Mouse (Mus musculus): ENCODE results near the gene Dgcr8.

The Dgcr8 gene

DNA sequence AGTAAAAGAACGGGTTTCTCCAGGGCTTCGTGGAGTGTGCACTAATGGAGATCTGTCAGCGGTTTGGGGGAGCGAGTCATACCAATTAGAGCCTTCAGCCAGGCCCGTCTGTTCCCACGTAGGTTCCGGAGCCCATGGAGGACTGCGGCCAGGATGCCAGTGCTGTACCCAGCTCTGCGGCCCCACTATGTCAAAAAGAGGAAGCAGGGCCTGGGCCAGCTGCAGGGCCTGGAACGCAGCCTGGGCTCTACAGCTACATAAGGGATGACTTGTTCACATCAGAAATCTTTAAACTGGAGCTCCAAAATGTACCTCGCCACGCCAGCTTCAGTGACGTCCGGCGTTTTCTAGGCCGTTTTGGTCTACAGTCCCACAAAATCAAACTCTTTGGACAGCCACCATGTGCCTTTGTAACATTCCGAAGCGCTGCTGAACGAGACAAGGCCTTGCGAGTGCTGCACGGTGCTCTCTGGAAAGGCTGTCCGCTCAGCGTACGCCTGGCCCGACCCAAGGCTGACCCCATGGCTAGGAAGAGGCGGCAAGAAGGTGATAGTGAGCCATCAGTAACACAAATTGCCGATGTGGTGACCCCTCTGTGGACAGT, 39.6 kb downstream of the Dgcr8 start:
- CTCF ChIA-PET: no interaction called here

- CTCF ChIA-PET: no interaction called here
These were observed 40.3 kb downstream of the Dgcr8 start, which contains the start of the genes Trmt2a and Ranbp1 for GRCm38 (mm10) chr16:18248433-18249363. Gene Trmt2a (plus strand): TSS chr16:18248679. Gene Ranbp1 (minus strand): TSS chr16:18248732.

DNA sequence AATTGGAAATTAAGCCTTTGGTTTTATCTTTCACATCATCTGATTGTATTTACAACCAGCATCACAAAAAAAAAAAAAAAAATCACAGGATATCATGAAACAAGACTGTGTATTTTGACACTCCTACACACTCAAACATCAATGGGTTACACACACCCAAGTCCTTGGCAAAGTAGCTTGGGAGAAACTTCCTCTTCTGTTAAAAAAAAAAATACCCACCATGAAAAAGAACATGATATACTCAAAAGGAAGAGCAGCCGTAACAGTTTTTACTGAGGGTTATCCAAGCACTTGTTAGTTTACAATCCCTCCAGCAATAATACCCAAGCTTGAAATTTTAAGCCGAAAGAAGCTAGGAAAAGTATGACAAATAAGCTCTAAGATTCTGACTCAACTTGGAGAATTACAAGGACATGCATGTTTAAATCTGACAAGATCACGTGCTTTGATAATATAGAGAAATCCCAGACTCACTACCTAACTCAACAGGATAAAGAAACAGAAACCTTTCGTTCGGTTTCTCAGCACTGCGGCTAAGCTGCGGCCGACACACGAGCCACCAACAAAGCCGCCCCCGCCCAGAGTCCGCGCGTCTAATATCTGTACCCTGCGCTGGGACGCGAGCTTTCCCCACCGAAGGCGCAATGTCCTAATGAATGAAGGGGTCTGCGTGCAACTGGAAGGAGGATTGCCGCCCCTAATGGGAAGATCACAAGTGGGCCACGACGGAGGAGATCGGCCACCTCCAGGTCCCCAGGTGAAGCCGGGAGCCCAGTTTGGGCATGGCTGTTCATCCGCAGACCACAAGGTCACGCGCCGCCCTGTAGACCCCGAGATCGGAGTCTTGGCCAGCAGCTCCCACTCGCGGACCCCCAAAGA, 41.3 kb downstream of the Dgcr8 start:
- CTCF ChIA-PET: interaction anchor here (0.7 kb wide), 1 partner anchor 12 kb away, joined by 5 read pairs; no protein-coding TSS in a partner anchor

GRCm38 (mm10) chr16:18241581-18241980, 47.5 kb downstream of the Dgcr8 start:
- CTCF ChIA-PET: no interaction called here

DNA sequence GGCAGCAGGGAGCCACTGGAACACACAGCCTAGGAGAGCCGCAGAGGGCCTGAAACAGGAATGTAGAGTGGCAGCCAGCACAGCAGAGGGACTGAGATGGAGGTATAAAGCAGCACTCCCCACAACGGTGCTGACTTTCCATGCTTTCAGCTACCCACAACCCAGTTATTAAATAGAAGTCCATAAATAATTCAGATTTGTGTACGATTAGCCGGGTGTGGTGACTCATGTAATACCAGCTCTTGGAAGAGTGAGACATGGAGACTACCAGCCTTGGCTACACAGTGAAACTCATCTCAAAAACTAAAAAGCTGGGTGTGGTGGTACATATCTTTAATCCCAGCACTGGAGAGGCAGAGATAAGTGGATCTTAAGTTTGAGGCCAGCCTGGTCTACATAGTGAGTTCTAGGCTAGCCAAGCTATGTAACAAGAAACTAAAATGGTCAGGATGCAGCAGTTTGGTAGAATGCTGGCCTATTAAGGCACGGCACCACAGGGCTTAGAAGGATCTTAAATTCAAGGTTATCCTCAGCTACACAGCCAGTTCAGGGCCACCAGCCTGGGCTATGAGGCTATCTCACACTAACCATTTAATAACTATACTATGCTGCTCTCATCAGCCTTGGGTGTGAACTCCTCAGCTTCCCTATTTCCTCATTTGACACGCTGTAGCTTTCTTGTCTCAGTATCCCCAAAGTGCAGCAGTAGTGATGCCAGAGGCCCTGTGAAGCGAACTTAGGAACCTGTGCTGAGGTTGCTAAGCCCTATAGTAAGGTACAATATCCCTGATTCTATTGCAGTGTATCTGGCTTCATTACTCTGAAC, 52.2 kb downstream of the Dgcr8 start:
- CTCF ChIA-PET: interaction anchor here (0.8 to 1.0 kb wide), 2 partner anchors 11 to 184 kb away, joined by 3 to 5 read pairs; no protein-coding TSS in a partner anchor

DNA sequence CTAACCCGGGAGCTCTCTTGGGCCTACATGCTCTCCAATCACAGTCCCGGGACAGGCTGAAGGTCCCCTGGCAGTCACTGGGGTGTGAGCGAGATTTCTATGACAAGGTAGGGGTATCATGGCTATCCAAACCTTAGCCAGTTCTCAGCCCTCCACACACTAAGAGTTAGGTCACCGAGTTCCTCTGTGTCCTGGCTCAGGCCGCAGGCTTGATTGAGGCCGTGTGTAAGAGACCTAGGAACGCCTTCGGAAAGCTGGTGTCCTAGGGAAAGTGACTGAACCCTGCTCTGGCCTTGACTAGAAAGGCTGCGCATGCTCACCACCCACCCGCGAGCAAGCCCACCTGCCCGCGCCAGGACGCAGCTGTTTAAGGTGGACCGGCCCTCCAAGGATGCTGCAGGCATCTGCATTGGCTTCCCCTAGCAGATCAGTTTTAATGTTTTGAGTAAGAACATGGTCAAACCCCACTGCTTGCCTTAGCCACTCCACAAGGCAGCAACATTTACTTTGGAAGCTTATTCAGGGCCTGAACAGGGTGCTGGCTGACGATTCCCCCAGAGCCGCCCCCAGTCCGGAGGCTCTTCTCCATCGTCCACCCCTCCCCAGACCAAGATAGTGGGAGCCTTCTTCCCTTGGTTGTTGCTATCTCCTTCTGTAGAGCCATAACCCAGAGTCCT, 53.5 kb downstream of the Dgcr8 start:
- CTCF ChIA-PET: interaction anchor here (0.5 to 0.8 kb wide), 2 partner anchors 12 to 911 kb away, joined by 3 to 5 read pairs; no protein-coding TSS in a partner anchor

DNA sequence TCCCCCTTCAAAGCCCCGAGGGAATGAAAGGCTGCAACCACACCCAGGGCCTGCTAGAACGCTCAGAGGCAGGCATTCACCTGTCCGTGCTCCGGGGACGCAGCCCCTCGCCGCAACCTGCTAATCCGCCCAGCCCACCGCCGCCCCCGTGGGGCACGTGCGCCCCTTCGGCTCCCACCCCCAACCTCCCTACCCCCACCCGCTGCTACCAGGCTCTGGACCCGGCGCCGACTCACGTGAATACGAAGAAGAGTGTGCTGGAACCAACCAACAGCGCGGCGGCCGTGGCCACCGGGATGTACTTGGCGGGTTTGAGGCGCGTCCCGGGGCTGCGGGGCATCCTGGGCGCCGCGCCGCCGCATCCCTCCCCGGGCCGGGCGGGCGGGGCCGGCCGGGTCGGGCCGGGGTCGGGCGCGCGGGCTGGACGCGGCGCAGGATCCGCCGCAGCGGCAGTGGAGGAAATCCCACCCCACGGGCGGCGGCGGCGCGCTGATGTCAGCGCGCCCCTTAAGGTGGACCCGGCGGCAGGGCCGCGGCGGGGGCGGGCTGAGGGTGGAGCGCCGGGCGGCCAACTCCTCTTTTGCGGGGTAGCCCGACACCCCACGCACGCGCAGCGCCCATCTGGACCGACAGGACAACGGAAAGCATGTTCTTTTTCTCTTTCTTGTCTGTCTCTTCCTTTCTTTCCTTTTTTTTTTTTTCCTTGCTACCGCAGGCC, 54.2 kb downstream of the Dgcr8 start, which contains the start of gene Zdhhc8:
Zdhhc8 (minus strand) TSS at position 466 of the 718 bp plus-strand sequence.
- CTCF ChIA-PET: interaction anchor here (0.5 kb wide), 1 partner anchor 910 kb away, joined by 3 read pairs; no protein-coding TSS in a partner anchor

DNA sequence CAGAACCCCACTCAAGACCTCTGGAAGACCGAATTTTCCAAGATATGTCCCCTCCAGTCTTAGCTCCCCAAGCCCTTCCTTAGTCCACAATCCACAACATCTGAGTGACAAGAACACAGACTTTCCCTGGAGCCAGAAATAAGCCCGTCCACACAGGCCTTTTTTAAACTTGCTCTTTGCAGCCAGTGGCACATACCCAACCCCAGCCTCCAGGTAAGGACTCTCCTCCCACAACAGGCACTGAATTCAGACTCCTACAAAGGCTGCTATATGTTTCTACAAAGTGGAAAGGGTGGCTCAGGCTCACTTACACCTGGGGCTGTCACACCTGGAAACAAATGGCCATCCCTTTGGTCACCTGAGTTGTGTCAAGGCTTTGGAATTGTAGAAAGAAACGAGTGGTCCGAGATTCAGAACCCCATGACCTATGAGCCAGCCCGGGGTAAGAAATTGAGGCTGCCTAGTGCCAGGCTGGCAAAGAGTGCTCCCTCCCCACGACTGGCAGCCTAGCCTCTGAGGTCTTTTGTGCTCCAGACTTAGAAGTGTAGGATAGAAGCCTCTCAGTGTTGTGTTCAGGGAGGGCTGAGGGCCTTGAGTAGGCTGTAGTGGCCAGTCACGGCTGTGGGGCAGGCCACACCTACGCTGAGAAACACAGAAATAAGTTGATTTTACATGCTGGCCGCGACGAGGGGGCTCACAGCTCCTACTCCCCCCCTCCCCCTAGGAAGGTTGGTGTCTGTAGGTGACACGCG, 55.0 kb downstream of the Dgcr8 start:
- CTCF ChIA-PET: no interaction called here

GRCm38 (mm10) chr16:18233451-18233850, 55.6 kb downstream of the Dgcr8 start:
- CTCF ChIA-PET: no interaction called here

- CTCF ChIA-PET: no interaction called here
These were observed 57.6 kb downstream of the Dgcr8 start for GRCm38 (mm10) chr16:18231451-18231850.

DNA sequence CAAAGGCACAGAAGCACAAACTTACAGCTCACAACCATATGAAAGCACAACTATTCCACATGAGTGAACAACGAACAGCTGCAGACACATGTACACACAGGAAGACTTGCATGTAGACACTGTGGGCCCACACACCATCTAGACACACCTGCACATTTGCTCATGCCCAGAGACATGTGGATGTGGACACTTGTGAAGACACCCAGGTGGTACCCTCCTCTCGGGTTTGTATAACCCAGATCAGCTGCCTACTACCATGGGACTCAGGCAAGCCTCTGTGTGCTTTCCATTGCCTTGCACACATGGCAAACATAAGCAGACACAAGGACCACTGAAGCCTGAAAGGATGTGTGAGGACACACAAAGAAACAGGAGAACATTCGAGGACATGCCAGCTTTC, 58.0 kb downstream of the Dgcr8 start:
- CTCF ChIA-PET: no interaction called here

- CTCF ChIA-PET: no interaction called here
These were observed 58.4 kb downstream of the Dgcr8 start for GRCm38 (mm10) chr16:18230617-18231016.

DNA sequence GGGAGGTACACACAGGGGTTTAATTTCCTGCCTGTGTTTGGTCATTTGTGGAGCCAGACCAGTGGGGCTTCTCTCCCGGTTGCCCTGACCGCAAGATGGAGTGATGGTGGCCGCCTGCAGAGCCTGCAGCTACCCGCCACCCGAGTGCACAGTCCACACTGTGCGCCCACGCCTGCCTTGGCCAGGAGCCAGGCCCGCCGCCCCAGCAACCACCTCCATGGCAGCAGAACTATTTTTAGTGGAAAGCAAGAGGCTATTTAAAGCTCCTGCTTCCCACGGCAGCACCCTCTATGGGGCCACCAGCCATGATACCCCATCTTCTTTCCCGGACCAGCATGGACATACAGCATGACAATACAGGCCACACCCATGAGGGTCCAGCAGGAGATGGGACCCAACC, 59.4 kb downstream of the Dgcr8 start:
- CTCF ChIA-PET: no interaction called here

DNA sequence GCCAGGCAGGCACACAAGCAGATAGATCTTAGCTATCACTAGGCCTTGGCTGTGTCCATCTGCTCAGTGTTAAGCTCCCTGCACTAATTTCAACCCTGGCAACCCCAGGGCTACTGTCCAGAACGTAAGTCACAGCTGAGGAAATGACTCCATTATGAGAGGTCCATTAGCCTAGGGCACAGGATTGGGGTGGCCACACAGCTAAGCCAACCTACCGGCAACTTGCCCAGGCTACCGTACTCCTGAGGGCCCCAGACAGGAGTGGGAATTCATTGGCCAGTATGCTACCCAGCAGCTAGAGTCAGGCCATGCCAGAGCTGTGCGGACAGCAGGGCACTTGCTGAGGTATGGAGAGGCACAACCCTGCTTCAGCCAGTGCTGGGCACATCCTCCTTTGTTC, 60.2 kb downstream of the Dgcr8 start:
- CTCF ChIA-PET: no interaction called here

- CTCF ChIA-PET: no interaction called here
These were observed 61.1 kb downstream of the Dgcr8 start for GRCm38 (mm10) chr16:18227897-18228422.

DNA sequence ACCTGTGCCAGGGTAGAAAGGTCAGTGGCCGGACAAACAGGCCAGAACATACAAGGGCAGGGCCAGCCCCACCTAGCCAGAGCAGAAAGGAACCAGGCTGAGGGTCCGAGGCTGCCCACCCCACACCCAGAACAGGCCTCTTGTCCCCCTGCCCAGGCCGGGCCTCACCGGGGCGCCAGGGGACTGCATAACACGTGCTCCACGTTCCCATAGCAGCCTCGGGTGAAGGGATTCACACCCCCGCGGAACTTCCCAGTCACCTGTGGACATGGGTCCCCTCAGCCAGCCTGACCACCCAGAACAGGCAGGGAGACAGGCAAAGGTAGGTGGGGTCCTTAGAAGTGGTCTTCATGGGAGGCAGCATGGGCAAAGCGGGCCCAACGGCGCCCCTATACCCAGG, 61.9 kb downstream of the Dgcr8 start:
- CTCF ChIA-PET: no interaction called here

GRCm38 (mm10) chr16:18222188-18222587, 66.9 kb downstream of the Dgcr8 start:
- CTCF ChIA-PET: no interaction called here

DNA sequence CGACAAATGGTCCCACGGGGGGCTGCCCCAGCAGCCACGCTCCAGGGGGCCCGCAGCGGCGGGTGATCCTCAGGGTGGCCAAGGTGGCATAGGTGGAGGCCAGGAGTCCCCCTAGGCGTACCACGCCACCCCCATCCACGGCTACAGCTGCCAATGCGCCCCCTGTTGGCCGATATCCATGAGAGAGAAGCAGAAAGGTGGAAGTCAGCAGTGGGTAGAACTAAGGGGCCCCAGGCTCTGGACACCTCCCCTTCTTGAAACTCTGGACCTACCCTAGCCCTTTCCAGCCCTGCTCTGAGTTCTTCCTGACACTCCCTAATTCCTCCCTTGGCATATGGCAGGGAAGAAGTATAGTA, 67.5 kb downstream of the Dgcr8 start:
- CTCF ChIA-PET: no interaction called here
